Mouse (Mus musculus): Measurements from ENCODE around the gene Dpm3.
"Not testable (repeated sequence)": the region's sequence is repeated elsewhere in the genome, so short reads cannot be mapped to it uniquely, and the experiment has no call there.

The Dpm3 gene

DNA sequence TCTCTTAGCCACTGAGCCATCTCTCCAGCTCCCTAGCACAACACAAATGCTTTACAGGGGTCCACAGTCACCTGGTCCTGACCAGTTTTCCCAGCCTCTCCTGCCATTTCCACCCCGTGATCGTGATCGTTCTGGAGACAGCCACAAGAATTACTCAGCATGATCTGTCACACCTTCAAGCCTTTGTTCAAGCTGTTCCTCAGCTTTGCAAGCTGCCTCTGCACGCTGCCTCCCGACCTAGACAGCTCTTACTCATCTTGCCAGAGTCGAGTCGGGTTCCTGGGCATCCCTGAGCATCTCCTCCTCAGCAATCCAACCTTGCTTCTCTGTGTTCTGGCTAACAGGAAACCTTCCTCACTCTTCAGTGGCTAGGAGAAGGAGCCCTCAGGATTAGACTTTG, at the start of gene Dpm3:
TSS of gene Dpm3 (plus strand) at position 283 of the 400 bp plus-strand sequence.
- in situ Hi-C loops (cut with MseI, MboI): no loop called here

DNA sequence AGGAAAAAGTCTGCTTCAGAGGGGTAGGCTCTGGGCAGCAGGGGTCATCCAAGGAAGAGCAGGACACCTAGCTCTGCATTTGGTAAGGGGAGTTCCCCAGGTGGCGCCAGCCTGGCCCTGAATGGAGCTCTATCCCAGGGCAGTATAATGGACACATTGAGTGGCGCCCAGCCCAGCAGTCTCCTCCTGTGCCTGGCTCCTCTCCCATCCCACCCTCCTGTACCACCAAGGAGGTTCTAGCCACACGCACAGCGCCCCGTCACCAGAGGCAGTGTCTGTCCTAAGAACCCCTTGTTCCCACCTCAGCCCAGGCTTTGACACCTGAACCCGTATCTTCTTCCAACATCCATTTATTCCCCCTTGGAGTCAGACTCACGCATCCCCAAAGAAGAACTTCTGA, 49.4 kb upstream of the Dpm3 start:
- in situ Hi-C loops (cut with MseI, MboI): no loop called here

DNA sequence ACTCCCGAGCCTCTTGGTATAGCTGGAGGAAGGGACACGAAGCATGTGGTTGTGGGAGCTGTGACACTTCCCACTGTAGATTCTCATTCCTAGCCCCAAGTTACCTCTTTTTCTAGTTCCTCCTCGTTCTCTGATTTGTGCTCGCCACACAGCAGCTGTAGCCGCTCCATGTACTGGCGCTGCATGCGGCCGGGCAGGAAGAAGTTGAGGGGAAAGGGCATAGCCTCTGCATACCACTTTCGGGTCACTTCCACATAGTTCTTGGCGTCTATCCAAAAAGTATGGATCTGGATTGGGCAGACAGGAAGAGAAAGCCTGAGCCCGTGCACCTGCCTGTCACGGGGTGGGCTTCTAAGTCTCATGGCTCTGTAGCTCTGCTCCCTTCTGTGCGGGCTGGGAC, 49.0 kb upstream of the Dpm3 start:
- in situ Hi-C loops (cut with MseI, MboI): no loop called here

DNA sequence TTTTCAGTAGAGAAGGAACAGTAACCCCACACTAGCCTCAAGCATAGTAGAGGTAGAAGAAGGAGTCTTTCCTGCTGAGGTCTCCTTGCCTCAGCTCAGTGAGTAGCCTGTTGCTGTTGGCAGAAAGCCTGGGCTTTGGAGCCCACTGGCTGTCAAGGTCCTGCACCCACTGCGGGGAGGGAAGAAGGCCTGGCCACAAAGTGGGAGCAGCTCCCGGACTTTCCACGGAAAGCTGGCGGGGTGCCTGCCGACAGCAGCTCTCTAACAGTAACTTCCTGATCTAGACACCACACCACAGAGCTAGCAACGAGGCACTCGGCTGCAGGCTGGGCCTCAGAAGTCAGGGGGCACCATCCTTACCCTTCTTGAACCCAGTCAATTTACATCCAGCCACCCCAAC, 48.4 kb upstream of the Dpm3 start:
- in situ Hi-C loops (cut with MseI, MboI): no loop called here

DNA sequence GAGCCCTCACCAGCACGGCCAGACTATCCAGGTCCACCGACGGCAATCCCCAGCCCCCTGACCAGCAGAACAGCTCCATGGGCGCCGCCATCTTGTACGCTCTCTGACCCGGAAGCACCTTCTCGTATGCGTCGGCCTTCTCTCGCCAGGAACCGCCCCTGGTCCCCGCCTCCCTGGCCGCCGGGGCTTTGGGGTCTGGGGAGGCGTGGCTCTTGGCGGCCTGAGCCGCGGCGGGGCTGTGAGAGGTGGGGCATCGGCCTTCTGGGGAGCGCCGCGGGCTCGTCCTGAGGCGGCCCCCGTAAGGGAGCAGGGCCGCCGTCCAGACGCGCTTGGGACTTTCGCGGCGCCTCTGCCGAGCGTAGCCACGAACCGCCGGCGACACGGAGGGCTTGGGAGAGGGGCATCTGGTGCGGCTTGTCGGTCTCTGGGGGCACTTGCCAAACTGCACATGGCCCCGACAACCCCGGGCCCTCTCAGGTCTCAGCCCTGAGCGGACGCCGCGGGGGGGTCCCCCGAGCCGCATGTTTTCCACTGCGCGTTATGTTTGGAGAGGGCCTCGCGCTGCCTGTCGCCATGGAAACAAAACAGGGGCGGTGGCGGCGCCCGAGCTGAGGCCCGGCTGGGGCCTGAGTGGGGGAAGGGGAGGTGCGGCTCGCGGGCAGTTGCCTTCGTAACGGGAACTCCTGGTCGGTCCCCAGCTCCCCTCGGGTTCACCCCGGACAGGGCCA, 45.2 kb upstream of the Dpm3 start:
- in situ Hi-C loops (cut with MseI, MboI): no loop called here

DNA sequence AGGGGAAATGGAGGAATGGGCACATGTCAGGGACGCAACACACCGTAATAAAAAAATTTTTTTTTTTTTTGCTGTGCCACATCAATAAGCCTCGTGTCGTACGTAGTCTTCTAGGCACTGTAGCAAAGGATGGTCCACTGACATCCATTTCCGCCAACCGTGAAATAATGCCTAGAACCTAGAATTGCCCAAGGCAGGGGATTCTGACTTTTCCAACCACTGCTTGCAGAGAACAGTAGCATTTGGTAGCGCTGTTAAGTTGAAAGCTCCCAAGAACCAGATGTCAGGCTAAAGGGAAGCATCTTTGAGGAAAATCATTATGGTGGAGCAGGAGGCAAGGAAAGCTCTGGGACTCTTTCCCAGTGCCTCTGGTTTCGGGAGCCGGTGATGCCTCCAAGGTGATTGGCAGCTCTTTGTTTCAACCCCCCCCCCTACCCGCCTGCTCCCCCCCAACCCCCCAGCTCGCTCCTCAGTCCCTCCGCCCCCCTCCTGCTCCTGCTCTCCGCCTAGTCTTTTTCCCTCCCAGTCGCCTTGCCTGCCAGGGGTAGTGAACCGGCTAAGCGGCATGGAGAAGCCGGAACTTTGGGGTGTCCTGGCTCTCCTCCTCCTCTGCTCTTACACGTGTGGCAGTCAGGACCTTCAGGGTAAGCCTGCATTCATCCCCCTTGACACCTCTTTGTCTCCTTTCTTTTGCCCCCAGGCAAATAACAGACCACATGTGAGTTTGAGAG, 44.3 kb upstream of the Dpm3 start, which contains the start of gene Thbs3:
TSS of gene Thbs3 (plus strand) at position 500 of the 731 bp plus-strand sequence.
- in situ Hi-C loops (cut with MseI, MboI): no loop called here

DNA sequence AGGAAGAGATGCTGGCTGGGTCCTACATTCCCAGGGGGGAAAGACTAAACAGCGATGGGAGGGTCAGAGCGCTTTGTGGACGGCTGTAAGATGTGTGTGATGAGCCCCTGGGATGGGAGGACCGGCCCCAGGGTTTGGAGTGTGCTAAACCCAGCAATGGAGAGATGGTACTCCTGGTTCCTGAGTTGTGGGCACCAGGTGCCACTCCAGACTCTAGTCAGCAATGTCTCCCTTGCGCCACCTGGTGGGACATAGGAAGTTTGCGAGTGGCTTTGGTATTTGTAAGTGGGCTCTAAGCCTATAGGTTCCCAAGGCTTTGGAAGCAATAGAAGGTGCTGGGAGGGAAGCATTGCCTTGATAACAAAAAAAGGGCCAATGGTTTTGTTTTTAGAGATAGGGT, 43.3 kb upstream of the Dpm3 start:
- in situ Hi-C loops (cut with MseI, MboI): no loop called here

DNA sequence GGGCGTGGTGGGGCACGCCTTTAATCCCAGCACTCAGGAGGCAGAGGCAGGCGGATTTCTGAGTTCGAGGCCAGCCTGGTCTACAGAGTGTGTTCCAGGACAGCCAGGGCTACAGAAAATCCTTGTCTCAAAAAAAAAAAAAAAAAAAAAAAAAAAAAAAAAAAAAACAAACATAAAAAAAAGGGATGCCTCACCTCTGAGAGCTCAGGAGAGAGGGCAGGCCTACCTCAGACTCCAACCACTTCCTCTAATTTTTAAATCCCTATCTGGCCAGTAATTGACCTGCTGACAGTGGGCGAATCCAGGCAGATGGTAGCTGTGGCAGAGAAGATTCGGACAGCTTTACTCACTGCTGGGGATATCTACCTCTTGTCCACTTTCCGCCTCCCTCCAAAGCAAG, 42.8 kb upstream of the Dpm3 start:
- in situ Hi-C loops (cut with MseI, MboI): not testable (repeated sequence)

DNA sequence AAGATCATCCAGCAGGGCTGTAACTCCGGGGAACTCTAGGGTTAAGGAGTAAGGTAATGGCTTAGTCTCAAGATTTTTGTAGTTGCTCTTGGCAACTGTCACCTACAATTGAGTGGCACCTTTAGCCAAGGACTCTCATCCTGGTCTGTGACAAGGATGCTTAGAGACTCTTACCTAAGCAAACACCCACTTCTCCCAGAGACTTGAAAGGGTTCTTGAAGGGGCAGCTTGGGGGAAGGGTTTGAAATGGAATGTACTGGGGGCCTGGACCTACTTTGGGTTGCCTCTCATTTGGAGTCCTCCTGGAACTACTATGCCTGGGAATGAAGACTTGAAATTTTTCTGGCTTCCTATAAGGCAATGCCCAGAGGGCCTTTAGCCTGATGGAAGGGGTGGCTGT, 40.9 kb upstream of the Dpm3 start:
- in situ Hi-C loops (cut with MseI, MboI): no loop called here

DNA sequence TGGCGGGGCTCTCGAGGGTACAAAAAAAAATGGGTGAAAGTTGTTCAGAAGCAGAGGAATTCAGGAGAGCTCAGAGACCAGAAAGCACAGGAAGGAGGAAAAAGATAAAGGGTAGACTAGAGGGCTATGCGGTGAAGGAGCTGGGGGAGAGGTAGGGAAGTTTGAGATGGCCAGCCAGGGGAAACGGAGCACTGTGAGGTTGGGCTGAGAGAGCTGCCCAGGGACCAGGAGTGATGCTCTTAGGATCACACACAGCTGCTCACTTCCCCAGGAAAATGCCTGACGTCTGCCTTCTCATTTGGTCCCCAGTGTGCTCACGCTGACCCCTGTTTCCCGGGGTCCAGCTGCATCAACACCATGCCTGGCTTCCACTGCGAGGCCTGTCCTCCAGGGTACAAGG, 39.6 kb upstream of the Dpm3 start:
- in situ Hi-C loops (cut with MseI, MboI): no loop called here

DNA sequence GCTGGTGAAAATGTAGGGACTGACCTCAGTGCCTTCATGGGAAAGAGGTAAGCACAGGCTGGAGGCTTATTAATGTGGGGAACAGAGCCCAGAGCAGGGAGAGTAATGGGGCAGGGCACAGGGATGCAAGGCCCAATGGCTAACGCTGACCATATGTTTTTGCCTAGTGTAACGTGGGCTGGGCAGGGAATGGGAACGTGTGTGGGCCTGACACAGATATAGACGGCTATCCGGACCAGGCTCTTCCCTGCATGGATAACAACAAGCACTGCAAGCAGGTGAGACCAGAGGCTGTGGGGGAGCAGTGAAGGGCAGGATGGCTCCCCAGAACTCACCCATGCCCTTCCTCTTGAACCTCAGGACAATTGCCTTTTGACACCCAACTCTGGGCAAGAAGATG, 38.0 kb upstream of the Dpm3 start:
- in situ Hi-C loops (cut with MseI, MboI): no loop called here

DNA sequence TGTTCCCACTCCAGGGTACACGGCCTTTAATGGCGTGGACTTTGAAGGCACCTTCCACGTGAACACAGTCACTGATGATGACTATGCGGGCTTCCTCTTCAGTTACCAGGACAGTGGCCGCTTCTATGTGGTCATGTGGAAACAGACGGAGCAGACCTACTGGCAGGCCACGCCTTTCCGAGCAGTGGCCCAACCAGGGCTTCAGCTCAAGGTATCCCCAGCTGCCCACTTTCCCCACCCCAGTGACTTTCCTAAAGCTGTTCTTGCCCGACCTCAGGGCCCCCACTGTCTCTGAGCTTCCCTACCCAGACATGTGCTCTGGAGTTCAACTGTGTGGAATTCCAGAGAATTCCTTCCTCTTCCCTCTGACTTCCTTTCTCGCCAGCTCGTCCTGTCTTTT, 34.4 kb upstream of the Dpm3 start:
- in situ Hi-C loops (cut with MseI, MboI): no loop called here

DNA sequence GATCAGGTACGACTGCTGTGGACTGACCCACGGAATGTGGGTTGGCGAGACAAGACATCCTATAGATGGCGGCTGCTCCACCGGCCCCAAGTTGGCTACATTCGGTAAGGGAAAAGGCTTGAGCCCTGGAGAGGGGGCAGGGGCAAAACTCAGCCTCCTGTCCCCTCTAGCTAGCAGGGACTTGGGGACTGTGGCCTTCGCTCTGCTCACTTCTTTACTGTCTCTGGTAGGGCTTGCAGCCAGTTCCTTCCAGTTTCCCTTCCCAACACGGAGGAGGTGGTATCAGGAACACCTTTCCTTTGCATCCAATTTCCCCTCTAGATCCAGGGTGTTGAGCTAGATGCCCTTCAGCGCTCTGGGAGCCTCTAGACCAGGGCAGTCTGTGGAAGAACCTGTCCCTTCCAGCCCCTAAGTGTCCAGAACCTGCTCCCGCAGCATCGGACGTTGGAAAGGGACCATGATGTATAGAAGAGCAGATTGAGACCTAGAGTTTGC, 33.8 kb upstream of the Dpm3 start:
- in situ Hi-C loops (cut with MseI, MboI): no loop called here

DNA sequence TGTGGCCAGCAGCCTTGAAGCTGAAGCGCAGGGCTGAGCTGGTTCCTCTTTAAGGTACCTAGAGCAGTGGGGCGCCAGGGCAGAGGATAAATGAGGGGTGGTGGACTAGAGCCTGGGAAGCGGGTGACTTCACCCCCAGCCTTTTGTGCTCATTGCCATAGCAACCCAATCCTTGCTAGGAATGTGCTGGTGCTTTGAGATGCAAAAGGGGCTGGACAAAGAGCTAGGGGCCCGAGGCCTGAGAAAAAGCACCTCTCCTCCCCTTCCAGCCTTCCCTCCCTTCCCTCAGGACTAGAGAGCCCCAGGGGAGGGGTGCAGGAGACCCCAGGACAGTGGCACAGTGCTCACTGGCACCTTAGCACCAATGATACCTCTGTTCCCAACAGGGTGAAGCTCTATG, 33.2 kb upstream of the Dpm3 start:
- in situ Hi-C loops (cut with MseI, MboI): no loop called here

DNA sequence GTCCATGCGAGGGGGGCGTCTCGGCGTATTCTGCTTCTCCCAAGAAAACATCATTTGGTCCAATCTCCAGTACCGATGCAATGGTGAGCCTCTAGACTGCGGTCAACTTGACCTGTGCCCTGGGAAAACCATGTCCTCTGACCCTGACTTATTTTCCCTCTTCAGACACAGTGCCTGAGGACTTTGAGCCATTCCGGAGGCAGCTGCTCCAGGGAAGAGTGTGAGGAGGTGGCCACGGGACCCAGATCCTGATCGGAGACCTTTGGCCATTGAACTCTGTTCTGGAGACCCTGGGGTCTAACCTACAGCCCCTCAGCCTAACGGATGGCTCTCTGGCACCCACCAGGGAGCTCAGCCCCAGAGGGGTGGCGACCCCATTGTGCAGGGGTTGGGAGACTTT, 32.8 kb upstream of the Dpm3 start:
- in situ Hi-C loops (cut with MseI, MboI): no loop called here

DNA sequence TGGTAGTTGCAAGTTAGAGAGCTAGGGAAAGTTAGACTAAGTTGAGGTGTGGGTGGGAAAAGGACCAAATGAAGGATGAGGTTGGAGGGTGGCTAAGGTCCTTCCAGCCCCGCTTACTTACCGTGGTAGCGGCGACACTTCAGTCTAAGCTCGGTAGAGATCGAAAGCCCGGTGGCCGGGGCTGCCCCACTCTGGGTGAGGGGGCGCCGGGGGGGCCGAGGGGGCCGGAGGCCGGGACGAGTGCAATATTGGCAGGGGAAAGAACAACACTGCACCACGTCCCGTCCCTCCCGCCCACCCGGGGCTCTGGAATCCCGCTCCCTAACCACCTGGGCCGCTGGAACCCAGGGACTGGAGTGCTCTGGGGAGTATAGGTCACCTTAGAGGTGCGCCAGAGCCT, 32.3 kb upstream of the Dpm3 start, which contains the start of gene Mtx1:
TSS of gene Mtx1 (minus strand) at position 189 of the 400 bp plus-strand sequence.
- in situ Hi-C loops (cut with MseI, MboI): no loop called here

DNA sequence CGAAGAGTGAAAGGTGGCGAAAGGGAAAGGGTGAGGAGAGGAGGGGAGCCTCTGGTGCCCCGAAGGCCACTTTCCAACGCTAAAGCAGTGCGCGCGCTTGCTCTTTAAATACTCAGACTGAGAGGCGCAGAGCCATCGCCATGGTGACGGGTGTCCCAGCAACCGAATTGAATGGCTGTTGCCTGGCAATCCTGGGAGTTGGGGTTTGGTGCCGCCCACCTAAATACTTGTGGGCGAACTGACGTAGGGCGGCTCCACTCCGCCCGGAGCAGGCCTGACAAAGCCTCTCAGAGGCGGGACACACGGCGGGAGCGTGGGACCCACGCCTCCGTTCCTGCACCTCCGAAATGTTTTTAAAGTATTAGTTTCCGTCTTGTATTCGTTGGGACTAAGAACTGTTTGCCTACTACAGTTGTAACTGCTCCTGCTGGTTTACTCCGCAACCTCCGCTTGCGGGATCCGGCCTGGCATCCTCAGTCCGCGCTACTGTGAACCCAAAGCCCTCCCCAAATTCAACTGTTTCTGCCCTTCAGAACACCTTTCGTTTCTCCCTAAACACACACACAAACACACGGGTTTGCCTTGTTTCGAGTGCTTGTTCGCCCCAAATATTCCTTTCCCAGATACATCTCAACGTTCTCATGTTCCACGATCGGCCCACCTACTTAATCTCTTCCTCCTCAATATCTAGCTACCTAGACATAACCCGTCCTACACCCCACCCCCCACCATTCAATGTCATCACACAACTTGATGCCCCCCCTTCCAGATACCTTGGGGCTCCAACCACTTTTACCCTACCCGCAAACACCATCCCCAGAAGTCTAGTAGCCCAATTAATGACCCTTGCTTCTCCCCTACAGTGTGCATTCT, 31.6 kb upstream of the Dpm3 start:
- in situ Hi-C loops (cut with MseI, MboI): no loop called here

DNA sequence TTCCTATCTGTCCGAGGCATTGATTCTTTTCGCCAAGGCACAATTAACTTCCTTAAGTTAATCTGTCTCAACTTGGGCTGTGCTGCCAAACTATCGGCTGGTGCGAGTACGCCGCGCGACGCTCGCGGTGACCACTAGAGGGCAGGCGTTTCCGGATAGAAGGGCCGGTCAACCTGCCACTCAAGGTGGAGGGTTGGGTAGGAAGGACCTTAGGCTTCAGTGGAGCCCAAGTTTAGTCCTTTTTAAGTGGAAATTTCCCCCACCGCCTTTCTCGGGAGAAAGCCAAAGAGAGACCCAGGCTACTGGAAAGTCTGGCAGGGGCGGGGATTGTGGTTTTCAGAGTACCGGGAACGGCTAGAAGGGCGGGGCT, 31.0 kb upstream of the Dpm3 start:
- in situ Hi-C loops (cut with MseI, MboI): no loop called here

DNA sequence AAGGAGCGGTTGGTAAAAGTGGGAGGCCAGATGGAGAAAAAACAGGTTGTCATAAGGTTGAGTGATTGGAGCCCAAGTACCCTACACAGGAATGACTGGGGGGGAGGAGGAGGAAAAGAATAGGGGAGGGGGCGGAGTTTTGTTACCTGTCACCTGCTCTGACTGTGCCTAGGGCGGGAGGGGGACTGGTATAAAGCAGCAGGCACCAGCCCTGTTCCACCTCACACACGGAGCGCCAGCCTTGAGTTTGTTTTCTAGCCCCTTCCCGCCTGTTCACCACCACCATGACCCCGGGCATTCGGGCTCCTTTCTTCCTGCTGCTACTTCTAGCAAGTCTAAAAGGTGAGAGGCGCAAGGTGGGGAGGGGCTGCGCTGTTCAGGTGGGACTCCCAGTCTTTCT, 30.3 kb upstream of the Dpm3 start, which contains the start of gene Muc1:
TSS of gene Muc1 (plus strand) at position 222 of the 400 bp plus-strand sequence.
- in situ Hi-C loops (cut with MseI, MboI): no loop called here

DNA sequence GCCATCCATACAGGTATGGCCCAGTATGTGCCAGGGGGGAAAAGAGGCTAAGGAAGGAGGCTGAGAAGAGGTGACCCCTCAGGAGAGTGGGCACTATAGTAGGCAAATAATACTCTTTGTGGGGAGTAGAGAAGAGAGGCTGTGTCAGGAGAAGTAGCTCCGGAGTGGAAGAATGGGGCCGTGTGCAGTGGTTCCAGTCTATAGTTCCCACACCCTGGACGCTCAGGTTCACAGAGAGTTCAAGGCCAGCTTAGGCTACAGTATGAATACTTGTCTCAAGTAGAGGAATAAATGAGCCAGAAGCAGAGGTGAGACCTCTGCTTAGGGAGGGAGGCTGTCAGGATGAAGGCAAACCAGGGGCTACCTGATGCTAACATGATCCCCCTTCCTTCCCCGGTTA, 29.9 kb upstream of the Dpm3 start:
- in situ Hi-C loops (cut with MseI, MboI): no loop called here

DNA sequence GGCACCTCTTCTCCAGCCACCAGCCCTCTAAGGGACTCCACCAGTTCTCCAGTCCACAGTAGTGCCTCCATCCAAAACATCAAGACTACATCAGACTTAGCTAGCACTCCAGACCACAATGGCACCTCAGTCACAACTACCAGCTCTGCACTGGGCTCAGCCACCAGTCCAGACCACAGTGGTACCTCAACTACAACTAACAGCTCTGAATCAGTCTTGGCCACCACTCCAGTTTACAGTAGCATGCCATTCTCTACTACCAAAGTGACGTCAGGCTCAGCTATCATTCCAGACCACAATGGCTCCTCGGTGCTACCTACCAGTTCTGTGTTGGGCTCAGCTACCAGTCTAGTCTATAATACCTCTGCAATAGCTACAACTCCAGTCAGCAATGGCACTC, 28.6 kb upstream of the Dpm3 start:
- in situ Hi-C loops (cut with MseI, MboI): no loop called here

DNA sequence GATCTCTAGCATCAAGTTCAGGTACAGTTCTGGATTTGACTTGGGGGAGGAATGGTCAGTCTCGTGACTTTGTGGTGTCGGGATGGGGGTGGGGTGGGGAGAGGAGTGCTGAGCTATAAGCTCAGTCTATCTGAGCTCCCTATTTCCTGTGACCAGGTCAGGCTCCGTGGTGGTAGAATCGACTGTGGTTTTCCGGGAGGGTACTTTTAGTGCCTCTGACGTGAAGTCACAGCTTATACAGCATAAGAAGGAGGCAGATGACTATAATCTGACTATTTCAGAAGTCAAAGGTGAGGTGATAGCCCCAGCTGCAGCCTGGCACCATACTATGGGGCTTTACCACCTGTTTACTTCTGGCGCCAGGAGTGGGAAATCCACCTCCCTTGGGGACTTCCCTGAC, 27.8 kb upstream of the Dpm3 start:
- in situ Hi-C loops (cut with MseI, MboI): no loop called here

Measured in mouse trophoblast stem cell (cell line).